Mouse (Mus musculus) brain, embryonic 14.5 days (tissue): ENCODE measurements at regions not wholly inside any gene's neighbourhood (a gene's known extent, or its start where the extent isn't known, plus 50 kb on each side); places are given as distances from the start of the nearest gene placed in this dataset.

Experiments
- CTCF ChIP-seq: fragments of 200-500 bp; IDR thresholded peaks from 2 replicates; pipeline ENCODE4 v1.5.1; 2012; ENCODE audit warnings: inconsistent platforms, mild to moderate bottlenecking, moderate library complexity, borderline replicate concordance; ENCODE audit not compliant: insufficient read depth, insufficient read length; ENCODE audit errors: extremely low read depth
- POLR2A ChIP-seq: fragments of 200-500 bp; IDR thresholded peaks from 2 replicates; pipeline ENCODE4 v1.6.1; 2012; ENCODE audit warnings: mild to moderate bottlenecking, inconsistent platforms, borderline replicate concordance; ENCODE audit not compliant: poor library complexity, insufficient read depth, insufficient read length, severe bottlenecking; ENCODE audit errors: extremely low read depth

GRCm38 (mm10) chr12:11887291-11887690 lies 374.6 kb upstream of the Fam49a start:
- TF ChIP-seq CTCF (no peak), POLR2A (no peak)
